12 mouse cellular contexts compared by ENCODE assay signal in genomic region chr2:21927656-21928055, GRCm38 (mm10).
DNase-seq lines count a peak whose midpoint lies in the region; ATAC-seq and TF ChIP-seq lines count a peak whose summit lies in the region.
"Had no signal": no experiment of that assay in that cellular context is flagged by ENCODE, and none has a peak within 500 bp of the region (broad histone marks: within the 10 kb centered on the region; RNA-seq: fewer than 3 reads in every experiment).

No protein-coding gene starts in this region.

- ATAC-seq in midbrain, embryonic 11.5 days (ENCODE audit: low FRiP score) = no peak
- no peak for ATAC-seq in midbrain, embryonic 13.5 days
- ATAC-seq: intestine, embryonic 15.5 days had no signal

- TF ChIP-seq EP300 in heart, adult 2 months (IDR thresholded peaks at IDR 0.05; ENCODE audit: insufficient read depth, low read depth, low read length) = no peak

- H3K4me1 ChIP-seq in heart, adult 2 months (ENCODE audit: control insufficient read depth, insufficient read depth, low read length) = no peaks in the 10 kb centered on the region
- no peaks in the 10 kb centered on the region for H3K4me1 ChIP-seq in midbrain, embryonic 11.5 days (ENCODE audit: control insufficient read depth, insufficient read depth, low read length)
- H3K4me1 ChIP-seq in midbrain, embryonic 13.5 days (replicated peaks) = no peaks in the 10 kb centered on the region
- H3K4me1 ChIP-seq: embryonic facial prominence, embryonic 12.5 days; heart, embryonic 13.5 days; intestine, embryonic 15.5 days; liver, embryonic 15.5 days had no signal

- 22% methylated on average over 1 of the region's 1 CpGs for WGBS in heart, adult 2 months
- 50% methylated on average over 1 of the region's 1 CpGs for WGBS in midbrain, embryonic 11.5 days
- 45% methylated on average over 1 of the region's 1 CpGs for WGBS in midbrain, embryonic 13.5 days

- intact Hi-C loops in heart, adult 2 months (cut with DNase I) = loop anchor here (5.0 kb wide), 1 partner anchor 645 kb away; no protein-coding TSS in a partner anchor
- intact Hi-C loops in heart, postnatal 14 days (cut with DNase I) = loop anchor here (5.0 kb wide), 1 partner anchor 645 kb away; no protein-coding TSS in a partner anchor

- no peaks in the 10 kb centered on the region for H3K9me3 ChIP-seq in midbrain, embryonic 11.5 days (ENCODE audit: control insufficient read depth, low read length)
- H3K9me3 ChIP-seq in midbrain, embryonic 13.5 days = no peaks in the 10 kb centered on the region
- H3K9me3 ChIP-seq: embryonic facial prominence, embryonic 12.5 days; heart, embryonic 13.5 days; intestine, embryonic 15.5 days; liver, embryonic 15.5 days had no signal

- TF ChIP-seq CTCF in heart, adult 2 months (IDR thresholded peaks at IDR 0.05) = peak; percentile 60

- no peak overlapping the region for H3K4me2 ChIP-seq in midbrain, embryonic 11.5 days
- H3K4me2 ChIP-seq in midbrain, embryonic 13.5 days (replicated peaks) = no peak overlapping the region
- H3K4me2 ChIP-seq: embryonic facial prominence, embryonic 12.5 days; heart, embryonic 13.5 days; intestine, embryonic 15.5 days; liver, embryonic 15.5 days had no signal

- no peak for DNase-seq in heart, adult 2 months
- DNase-seq in heart, postnatal 14 days = no peak
- DNase-seq in midbrain, embryonic 11.5 days (ENCODE audit: low spot score, missing footprints) = peak; percentile 86
- DNase-seq in ZHBTc4 (ENCODE audit: low read depth, low spot score) = peak; percentile 6
- DNase-seq in retina, postnatal 1 day = peak; percentile 46
- no peak for DNase-seq in adrenal gland, postnatal 4 days (ENCODE audit: low spot score in 2 of 2)
- no peak for DNase-seq in thymus, postnatal 4 days

- H3K4me3 ChIP-seq in heart, adult 2 months = no peak overlapping the region
- no peak overlapping the region for H3K4me3 ChIP-seq in midbrain, embryonic 11.5 days (ENCODE audit: low read depth, low read length)
- H3K4me3 ChIP-seq in midbrain, embryonic 13.5 days (replicated peaks) = no peak overlapping the region
- H3K4me3 ChIP-seq: embryonic facial prominence, embryonic 12.5 days; heart, embryonic 13.5 days; intestine, embryonic 15.5 days; liver, embryonic 15.5 days had no signal

- no peaks in the 10 kb centered on the region for H3K27me3 ChIP-seq in heart, adult 2 months (ENCODE audit: control insufficient read depth, insufficient read depth, low read length)
- no peaks in the 10 kb centered on the region for H3K27me3 ChIP-seq in midbrain, embryonic 11.5 days (ENCODE audit: control insufficient read depth, insufficient read depth, low read length)
- H3K27me3 ChIP-seq in midbrain, embryonic 13.5 days = no peaks in the 10 kb centered on the region
- H3K27me3 ChIP-seq: embryonic facial prominence, embryonic 12.5 days; heart, embryonic 13.5 days; intestine, embryonic 15.5 days; liver, embryonic 15.5 days had no signal

- no peaks in the 10 kb centered on the region for H3K36me3 ChIP-seq in heart, adult 2 months (ENCODE audit: control insufficient read depth, insufficient read depth, low read length)
- H3K36me3 ChIP-seq in midbrain, embryonic 11.5 days (ENCODE audit: control insufficient read depth, insufficient read depth, low read length) = no peaks in the 10 kb centered on the region
- no peaks in the 10 kb centered on the region for H3K36me3 ChIP-seq in midbrain, embryonic 13.5 days
- H3K36me3 ChIP-seq: embryonic facial prominence, embryonic 12.5 days; heart, embryonic 13.5 days; intestine, embryonic 15.5 days; liver, embryonic 15.5 days had no signal

- H3K27ac ChIP-seq in heart, adult 2 months = no peak overlapping the region
- no peak overlapping the region for H3K27ac ChIP-seq in midbrain, embryonic 11.5 days (ENCODE audit: low read depth, low read length)
- H3K27ac ChIP-seq in midbrain, embryonic 13.5 days = no peak overlapping the region
- H3K27ac ChIP-seq: embryonic facial prominence, embryonic 12.5 days; heart, embryonic 13.5 days; intestine, embryonic 15.5 days; liver, embryonic 15.5 days had no signal

- TF ChIP-seq POLR2A in heart, adult 2 months (IDR thresholded peaks at IDR 0.05; ENCODE audit: insufficient read depth, low read depth, low read length) = no peak

- no peak overlapping the region for H3K9ac ChIP-seq in heart, adult 2 months (ENCODE audit: low read depth, low read length)
- no peak overlapping the region for H3K9ac ChIP-seq in midbrain, embryonic 11.5 days (ENCODE audit: low read length)
- H3K9ac ChIP-seq in midbrain, embryonic 13.5 days (replicated peaks) = no peak overlapping the region
- H3K9ac ChIP-seq: embryonic facial prominence, embryonic 12.5 days; heart, embryonic 13.5 days; intestine, embryonic 15.5 days; liver, embryonic 15.5 days had no signal

- H3K79me2 ChIP-seq in heart, adult 2 months (replicated peaks; ENCODE audit: control insufficient read depth, insufficient read depth, low read length) = no peaks in the 10 kb centered on the region

Comparison
In these comparisons a context has a peak if more than half of its experiments do, and no peak if none do; other contexts are left out.
1. DNase-seq: peak in midbrain, embryonic 11.5 days (single experiment), ZHBTc4 (single experiment) and retina, postnatal 1 day (single experiment); none in heart, adult 2 months (0 of 2), heart, postnatal 14 days (0 of 2), adrenal gland, postnatal 4 days (0 of 2) and thymus, postnatal 4 days (single experiment).